Mouse (Mus musculus): ENCODE measurements at regions not wholly inside any gene's neighbourhood (a gene's known extent, or its start where the extent isn't known, plus 50 kb on each side); places are given as distances from the start of the nearest gene placed in this dataset.

- no peak for DNase-seq (ENCODE audit: extremely low spot score in 1 of 2, low spot score in 2 of 2)
- intact Hi-C loops (cut with DNase I), result loop anchor here (10.0 kb wide), 1 partner anchor 112 kb away; the partner anchor contains the start of gene S1pr3
Observed at GRCm38 (mm10) chr13:51293047-51293446, 115.4 kb upstream of the S1pr3 start.

GRCm38 (mm10) chr13:51295872-51296271 is 112.6 kb upstream of the S1pr3 start:
- intact Hi-C loops (cut with DNase I), result loop anchor here (10.0 kb wide), 1 partner anchor 109 kb away; the partner anchor contains the start of gene S1pr3
- DNase-seq (ENCODE audit: extremely low spot score in 1 of 2, low spot score in 2 of 2), result no peak

DNA sequence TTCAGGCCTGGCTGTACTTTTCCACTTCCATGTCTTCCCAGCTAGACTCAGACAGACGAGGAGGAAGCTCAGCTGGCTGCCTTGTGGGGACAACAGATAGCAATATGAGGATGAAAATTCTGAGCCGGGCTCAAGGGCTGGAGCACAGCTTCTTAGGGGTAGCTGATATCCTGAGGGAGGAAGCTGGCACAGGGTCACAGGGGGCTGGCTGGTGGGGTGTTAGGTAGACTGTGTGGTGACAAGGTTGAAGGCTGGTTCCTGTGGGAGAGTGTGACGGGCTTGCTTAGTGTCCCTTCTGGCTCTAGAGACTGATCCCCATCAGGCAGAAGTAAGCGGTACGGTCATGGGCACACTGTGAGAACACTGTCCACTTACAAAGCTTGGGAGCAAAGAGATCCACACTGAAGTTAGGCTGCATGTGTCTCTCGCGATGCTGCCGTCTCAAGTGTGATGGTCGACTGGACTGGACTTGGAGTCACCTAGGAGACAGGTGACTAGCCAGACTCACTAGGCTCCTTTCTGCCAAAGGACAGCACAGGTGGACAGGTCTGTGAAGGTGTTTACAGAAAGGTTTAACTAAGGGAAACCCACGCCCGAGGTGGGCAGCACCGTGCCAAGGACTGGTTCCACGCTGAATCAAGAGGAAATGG is 111.1 kb upstream of the S1pr3 start:
- intact Hi-C loops (cut with DNase I), result loop anchor here (10.0 kb wide), 1 partner anchor 107 kb away; the partner anchor contains the start of gene S1pr3
- no peak for DNase-seq (ENCODE audit: extremely low spot score in 1 of 2, low spot score in 2 of 2)

- intact Hi-C loops (cut with DNase I), result loop anchor here (10.0 kb wide), 1 partner anchor 106 kb away; the partner anchor contains the start of gene S1pr3
- no peak for DNase-seq (ENCODE audit: extremely low spot score in 1 of 2, low spot score in 2 of 2)
Observed at GRCm38 (mm10) chr13:51299047-51299760, 109.2 kb upstream of the S1pr3 start.

DNA sequence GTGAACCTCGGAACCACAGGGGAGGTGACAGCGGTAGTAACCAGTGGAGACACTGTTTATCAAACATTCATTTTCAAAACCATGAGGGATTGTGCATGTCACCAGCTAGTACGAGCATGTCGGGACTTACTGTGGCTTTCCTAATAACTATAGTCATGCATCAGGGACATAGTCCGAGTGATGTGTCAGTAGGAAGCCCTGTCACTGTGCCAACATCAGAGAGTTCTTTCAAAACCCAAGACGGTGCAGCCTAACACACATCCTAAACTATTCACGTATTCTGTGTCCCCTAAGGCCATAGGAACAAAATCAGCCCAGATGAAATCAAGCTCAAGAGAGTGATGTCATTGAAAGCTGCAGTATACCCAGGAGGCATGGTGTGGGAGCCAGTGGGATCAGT is 107.0 kb upstream of the S1pr3 start:
- intact Hi-C loops (cut with DNase I), result no loop called here
- no peak for DNase-seq (ENCODE audit: extremely low spot score in 1 of 2, low spot score in 2 of 2)

GRCm38 (mm10) chr13:51303112-51303511 is 105.3 kb upstream of the S1pr3 start:
- no peak for DNase-seq (ENCODE audit: extremely low spot score in 1 of 2, low spot score in 2 of 2)
- intact Hi-C loops (cut with DNase I), result no loop called here

GRCm38 (mm10) chr13:51304631-51305030 is 103.8 kb upstream of the S1pr3 start:
- intact Hi-C loops (cut with DNase I), result no loop called here
- DNase-seq (ENCODE audit: extremely low spot score in 1 of 2, low spot score in 2 of 2), result no peak

DNA sequence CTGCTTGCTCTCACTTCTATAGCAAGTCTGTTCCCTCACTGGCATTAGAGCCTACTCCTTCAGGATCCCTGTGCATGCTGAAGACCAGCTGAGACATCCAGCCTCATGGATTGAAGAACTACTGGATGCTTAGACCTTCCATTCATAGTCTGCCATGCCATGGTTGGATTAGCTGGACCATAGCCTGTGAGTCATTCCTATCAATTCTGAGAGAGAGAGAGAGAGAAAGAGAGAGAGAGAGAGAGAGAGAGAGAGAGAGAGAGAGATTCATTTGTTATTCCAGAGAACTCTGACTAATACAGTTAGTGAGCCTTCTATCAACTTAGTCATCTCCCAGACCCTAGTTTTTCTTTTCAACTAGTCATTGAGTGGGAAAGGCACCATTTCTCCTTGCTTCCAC is 99.0 kb upstream of the S1pr3 start:
- no peak for DNase-seq (ENCODE audit: extremely low spot score in 1 of 2, low spot score in 2 of 2)
- intact Hi-C loops (cut with DNase I), result no loop called here

DNA sequence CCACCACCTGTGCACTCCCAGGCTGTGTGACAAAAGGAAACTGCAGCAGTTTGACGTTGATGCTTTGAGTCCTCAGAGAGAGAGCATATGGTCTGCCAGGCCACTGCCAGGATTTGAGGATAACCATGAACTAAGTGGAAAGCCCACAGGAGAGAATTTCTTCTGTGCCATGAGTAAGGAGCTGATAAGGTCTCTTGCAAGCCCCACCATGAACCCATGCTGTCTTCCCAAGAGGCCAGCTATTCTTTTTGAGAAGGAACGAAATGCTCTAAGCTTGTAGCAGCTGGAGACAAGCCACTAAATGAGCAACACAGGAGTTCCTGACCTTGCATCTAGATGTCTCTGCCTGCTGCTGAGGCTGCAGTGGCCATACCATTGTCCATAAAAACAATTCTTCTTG is 98.4 kb upstream of the S1pr3 start:
- intact Hi-C loops (cut with DNase I), result no loop called here
- DNase-seq (ENCODE audit: extremely low spot score in 1 of 2, low spot score in 2 of 2), result no peak

DNA sequence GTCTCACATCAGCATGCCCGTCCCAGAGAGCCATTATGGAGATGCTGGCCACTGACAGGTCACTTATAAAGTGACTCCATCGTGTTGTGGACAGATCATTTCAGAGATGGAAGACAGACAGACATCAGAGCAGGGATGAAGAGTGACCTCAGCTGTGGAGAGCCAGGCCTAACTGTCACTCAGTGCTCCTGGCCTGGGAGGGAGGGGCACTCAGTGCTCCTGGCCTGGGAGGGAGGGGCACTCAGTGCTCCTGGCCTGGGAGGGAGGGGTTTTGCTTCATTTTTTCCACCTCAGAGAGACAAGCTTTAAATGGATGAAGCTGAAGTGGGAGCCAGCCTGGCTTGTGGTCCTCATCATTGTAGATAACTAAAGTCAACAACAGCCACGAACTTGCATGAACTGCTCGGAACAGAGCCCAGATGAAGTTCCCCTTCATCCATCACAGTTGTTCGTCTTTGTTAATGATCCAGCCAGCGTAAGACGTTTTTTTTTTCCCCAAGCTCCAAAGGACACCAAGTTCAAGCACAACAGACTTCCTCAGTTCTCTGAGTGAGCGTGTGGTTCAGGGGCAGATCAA is 96.7 kb upstream of the S1pr3 start:
- DNase-seq (ENCODE audit: extremely low spot score in 1 of 2, low spot score in 2 of 2), result no peak
- intact Hi-C loops (cut with DNase I), result no loop called here

GRCm38 (mm10) chr13:51313129-51313850 is 95.1 kb upstream of the S1pr3 start:
- DNase-seq (ENCODE audit: extremely low spot score in 1 of 2, low spot score in 2 of 2), result peak in 1 of 2 experiments; percentile 37
- intact Hi-C loops (cut with DNase I), result no loop called here

DNA sequence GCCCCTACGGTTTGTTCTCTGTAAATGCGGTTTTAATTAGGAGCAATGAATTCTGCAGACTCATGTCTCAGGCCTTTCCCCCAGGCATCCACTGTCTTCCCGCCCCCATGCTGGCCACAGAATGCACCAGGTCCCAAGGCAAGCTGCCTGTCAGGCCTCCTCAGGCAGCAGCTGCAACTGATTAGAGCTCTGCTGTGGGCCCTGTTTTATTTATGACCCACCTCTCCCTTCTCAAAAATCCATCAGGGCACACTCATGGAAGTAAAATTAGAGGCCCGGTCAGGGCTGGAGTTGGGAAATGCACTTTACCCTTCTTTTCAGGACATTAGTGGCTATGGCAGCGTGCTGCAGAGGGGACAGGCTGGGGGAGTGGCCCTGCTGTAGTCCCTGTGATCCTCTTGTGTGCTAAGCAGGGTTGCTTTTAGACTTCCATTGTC is 93.9 kb upstream of the S1pr3 start:
- intact Hi-C loops (cut with DNase I), result no loop called here
- DNase-seq (ENCODE audit: extremely low spot score in 1 of 2, low spot score in 2 of 2), result peak in 1 of 2 experiments; percentile 79

GRCm38 (mm10) chr13:51315008-51315778 is 93.2 kb upstream of the S1pr3 start:
- intact Hi-C loops (cut with DNase I), result no loop called here
- no peak for DNase-seq (ENCODE audit: extremely low spot score in 1 of 2, low spot score in 2 of 2)

DNA sequence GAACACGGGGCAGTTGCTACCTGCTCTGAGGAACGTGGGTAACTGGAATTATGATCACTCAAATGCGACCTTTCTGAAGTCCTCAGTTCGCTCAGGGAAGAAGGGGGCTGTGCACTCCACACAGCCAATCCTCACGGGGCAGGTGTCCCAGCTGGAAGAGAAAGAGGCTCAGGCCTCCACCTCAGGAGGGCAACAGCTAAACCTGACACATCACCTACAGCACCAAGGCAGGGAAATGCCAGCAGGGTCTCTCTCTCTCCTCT is 92.7 kb upstream of the S1pr3 start:
- no peak for DNase-seq (ENCODE audit: extremely low spot score in 1 of 2, low spot score in 2 of 2)
- intact Hi-C loops (cut with DNase I), result no loop called here

GRCm38 (mm10) chr13:51323058-51323715 is 85.3 kb upstream of the S1pr3 start:
- no peak for DNase-seq (ENCODE audit: extremely low spot score in 1 of 2, low spot score in 2 of 2)
- intact Hi-C loops (cut with DNase I), result no loop called here

- intact Hi-C loops (cut with DNase I), result no loop called here
- no peak for DNase-seq (ENCODE audit: extremely low spot score in 1 of 2, low spot score in 2 of 2)
Observed at GRCm38 (mm10) chr13:51324714-51325113, 83.7 kb upstream of the S1pr3 start.

GRCm38 (mm10) chr13:51325298-51325697 is 83.1 kb upstream of the S1pr3 start:
- intact Hi-C loops (cut with DNase I), result no loop called here
- DNase-seq (ENCODE audit: extremely low spot score in 1 of 2, low spot score in 2 of 2), result no peak

GRCm38 (mm10) chr13:51326128-51326527 is 82.3 kb upstream of the S1pr3 start:
- intact Hi-C loops (cut with DNase I), result no loop called here
- no peak for DNase-seq (ENCODE audit: extremely low spot score in 1 of 2, low spot score in 2 of 2)

All from left cerebral cortex, postnatal 10 days (tissue).